Mouse (Mus musculus): ENCODE results near the gene Spdye4b.
A peak's percentile ranks its signal among the peaks of the same experiment; 100 is the strongest.

Spdye4b gene

DNA sequence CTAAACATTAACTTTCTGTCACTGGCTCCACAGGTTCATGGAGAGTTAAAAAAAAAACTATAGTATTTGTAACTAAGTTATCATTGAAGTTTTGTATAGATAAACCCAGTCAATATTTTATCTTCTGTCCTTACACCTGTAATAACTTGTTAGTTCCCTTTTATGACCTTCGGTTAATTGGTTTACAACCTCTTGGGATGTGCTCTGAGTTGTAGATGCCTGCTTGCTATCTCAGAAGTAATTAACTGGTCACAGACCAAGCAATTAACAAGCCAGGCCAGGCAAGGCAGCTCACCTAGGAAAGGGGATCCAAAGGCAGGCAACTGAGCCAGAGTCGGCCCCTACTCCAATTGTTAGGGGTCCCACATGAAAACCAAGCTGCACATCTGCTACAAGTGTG, 33.0 kb downstream of the Spdye4b start:
- DNase-seq (ENCODE audit: low spot score in 2 of 2), result no peak

DNA sequence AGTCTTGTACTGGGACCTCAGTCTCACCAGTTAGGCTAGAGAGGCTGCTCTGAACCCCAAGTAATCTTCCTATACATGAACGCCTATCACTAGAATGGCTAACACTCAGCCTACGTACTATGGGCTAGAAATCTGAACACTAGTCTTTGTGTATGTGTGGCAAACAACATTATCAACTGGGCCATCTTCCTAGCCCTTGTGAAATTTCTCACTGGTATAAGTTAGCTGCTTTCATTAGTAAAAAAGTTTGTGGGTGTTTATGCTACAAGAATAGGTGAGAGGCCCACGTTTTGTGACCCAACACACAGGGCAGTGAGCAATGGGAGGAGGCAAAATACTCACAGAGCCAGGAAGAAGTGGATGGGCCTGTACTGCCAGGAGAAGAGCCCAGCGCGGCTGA, 40.2 kb downstream of the Spdye4b start:
- DNase-seq (ENCODE audit: low spot score in 2 of 2), result no peak

DNA sequence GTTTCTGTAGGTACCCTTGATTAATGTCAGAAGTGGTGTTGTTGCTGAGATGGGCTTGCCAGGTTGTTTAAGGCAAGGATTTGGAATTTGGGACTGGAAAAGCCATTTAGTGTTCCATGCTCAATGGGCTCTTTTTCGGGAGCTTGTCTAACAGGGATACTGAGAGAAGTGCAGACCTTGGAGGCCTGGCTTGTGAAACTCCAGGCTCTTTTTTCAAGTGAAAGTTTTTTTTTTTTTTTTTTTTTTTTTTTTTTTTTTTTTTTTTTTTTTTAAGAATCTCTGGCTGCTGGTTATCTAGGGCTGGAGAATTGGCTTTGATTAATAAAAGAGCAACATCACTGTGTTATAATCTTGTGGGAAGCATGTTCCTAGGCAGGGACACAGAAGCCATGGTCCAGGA, 41.5 kb downstream of the Spdye4b start:
- DNase-seq (ENCODE audit: low spot score in 2 of 2), result no peak

DNA sequence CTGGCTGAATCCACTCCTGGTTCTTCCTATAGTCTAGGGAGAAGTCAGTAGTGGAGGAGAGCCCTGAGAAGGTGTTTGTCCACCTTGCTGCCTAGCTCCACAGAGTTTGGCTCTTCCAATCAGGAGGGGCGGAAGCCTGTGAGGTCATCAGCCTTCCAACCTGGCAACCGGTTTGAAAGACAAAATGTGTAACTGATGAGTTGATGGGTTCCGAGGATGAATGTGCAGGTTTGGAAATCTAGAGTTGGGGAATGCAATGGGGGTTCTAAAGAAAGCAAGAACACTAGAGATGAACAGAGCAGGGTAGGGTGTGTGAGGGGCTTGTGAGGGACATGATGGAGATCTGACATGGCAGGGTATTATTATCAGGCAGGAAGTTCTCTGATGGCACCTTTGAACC, 46.0 kb downstream of the Spdye4b start, which contains the start of gene Spdye4a:
Spdye4a (minus strand) TSS at position 101 of the 400 bp plus-strand sequence.
- DNase-seq (ENCODE audit: low spot score in 2 of 2), result no peak

DNA sequence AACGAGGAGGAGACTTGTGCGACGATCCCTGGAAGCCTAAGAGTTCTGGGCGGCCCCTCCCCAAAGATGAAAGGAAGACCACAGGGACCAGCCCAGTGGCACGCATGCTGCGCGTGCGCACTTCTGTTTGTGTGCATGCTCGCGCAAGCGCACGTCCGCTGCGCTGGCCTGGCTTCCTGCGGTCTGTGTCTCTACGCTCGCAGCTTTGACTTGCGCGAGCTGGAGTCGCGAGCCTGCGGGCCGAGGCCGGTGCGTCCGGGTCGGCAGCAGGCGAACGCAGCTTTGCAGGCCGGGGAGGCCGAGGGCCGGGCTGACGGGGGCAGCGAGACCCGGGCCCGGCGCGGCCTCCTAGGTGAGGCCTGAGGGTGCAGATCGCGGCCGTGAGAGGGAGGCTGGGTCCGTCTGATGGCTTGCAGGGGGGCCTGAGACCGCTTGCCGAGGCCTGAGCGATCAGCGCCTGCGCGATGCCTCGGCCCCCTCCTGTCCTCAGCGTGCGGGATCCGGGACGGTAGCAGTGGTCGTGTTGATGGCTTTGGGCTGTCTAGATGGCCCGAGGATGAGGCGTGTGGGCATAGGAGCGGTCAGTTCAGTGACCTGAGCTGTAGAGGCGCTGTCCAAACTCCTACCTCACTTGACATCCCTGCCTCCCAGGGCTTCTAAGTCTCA, 54.3 kb downstream of the Spdye4b start, which contains the start of gene Zfp12:
Zfp12 (plus strand) TSS at position 136 of the 666 bp plus-strand sequence.
- DNase-seq (ENCODE audit: low spot score in 2 of 2), result peak; percentile 82 to 85

DNA sequence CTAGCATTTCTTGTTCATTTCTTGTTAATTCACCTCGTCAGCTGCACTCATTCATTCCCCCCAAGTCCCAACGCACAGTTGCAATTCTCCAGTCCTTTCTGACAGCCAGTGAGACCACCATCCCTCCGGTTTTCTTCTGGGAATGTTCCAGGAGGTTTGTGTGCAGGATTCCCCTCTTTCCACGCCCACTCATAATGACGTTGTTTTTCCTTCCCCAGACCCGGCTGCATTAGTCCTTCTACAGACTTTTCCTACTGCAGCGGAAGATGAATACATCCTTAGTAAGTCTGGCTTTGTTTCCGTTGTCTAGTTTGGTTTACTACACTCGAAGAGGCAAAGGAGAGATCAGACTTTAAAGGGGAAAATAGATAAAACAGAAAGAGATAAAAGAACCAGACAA, 55.2 kb downstream of the Spdye4b start:
- DNase-seq (ENCODE audit: low spot score in 2 of 2), result no peak

DNA sequence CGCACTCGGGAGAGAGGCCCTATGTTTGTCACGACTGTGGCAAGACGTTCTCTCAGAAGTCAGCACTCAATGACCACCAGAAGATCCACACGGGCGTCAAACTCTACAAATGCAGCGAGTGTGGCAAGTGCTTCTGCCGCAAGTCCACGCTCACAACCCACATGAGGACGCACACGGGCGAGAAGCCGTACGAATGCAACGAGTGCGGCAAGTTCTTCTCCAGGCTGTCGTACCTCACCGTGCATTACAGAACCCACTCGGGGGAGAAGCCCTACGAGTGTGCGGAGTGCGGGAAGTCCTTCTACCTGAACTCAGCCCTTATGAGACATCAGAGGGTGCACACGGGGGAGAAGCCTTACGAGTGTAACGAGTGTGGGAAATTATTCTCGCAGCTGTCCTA, 64.1 kb downstream of the Spdye4b start:
- no peak for DNase-seq (ENCODE audit: low spot score in 2 of 2)

DNA sequence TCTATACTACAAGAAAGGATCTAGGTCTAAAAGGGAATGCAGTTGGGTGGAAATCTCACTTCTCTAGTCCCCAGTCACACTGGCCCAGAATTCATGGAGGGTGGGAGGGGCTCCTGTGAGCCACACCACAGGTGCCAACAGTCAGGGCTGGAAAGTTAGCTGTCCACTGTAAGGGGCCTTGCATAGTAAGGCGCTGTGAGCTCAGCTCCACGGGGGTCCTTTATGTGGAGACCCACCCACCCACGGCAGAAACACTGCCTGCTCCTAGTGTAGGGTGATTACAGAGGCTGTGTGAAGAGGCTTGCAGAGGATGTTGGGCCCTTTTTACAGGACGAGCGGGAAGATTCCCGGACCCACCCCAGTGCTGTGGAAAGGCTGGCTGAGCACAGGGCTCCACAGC, 71.2 kb downstream of the Spdye4b start:
- DNase-seq (ENCODE audit: low spot score in 2 of 2), result no peak

DNA sequence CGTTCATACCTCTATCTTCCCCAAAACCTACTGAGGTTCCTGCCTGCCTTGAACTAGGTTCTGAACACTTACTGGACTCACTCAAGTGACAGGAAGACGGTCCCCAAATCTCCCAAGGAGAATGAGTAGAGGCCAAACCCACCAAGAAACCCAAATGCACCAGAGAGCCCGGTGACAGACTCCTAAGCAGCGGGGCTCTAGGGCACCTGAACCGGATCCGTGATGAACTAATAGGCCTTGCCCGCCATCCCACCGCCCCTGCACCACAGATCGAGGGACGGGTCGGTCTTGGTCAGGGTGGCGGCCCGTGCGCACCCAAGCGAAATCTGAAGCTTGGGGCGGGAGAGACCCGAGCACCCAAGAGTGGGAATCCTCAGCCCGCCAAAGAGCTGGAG, 72.0 kb downstream of the Spdye4b start:
- DNase-seq (ENCODE audit: low spot score in 2 of 2), result no peak

DNA sequence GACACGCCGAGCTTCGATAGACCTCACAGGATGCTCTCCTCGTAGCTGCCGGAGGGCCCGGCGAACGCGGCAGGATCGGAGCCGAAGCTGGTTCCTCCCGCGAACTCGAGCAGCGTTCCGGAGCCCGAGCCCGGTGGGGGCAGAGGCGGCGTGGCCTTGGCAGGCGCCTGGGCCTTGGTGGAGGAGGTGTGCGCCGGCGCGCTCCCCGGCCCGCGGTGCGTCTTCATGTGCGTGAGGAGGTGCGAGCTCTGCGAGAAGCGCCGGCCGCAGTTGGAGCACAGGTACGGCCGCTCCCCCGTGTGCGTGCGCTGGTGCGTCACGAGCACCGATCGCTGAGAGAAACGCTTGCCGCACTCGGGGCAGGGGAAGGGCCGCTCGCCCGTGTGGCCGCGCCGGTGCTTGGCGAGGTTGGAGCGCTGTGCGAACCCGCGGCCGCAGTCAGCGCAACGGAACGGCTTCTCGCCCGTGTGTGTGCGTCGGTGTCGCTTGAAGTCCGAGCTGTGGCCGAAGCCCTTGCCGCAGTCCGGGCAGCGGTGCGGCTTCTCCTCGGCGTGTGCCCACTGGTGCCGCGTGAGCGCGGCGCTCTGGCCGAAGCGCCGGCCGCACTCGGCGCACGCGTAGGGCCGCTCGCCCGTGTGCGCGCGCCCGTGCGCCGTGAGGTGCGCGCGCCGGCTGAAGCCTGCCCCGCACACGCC, 72.5 kb downstream of the Spdye4b start:
- no peak for DNase-seq (ENCODE audit: low spot score in 2 of 2)

DNA sequence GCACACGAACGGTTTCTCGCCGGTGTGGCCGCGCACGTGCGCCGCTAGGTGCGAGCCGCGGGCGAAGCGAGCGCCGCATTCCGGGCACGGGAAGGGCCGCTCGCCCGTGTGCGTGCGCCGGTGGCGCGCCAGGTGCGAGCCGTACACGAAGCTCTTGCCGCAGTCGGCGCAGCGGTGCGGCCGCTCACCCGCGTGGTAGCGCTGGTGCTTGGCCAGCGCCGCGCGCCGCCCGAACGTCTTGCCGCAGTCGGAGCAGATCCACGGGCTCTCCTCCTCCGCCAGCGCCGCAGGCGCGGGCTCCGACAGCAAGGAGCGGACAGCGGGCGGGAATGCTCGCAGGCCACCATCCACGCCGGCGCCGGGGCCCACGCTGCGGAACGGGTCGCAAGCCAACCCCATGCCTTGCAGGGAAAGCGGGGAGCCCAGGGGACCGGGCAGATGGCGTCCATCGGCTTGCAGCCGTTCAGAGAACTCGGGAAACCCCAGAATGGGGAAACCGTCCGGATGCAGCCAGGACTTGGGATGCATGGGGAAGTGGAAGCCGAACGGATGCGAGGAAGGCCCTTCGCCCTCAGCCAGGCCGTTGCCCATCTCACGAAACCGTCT, 73.2 kb downstream of the Spdye4b start:
- no peak for DNase-seq (ENCODE audit: low spot score in 2 of 2)

Measured in natural killer cell, adult 2 months (primary cell).